Mouse (Mus musculus) left cerebral cortex, adult 9 months (tissue): ENCODE results near the gene Pex6.

Source experiments
- DNase-seq, 2 experiments: peaks; one replicate each; pipeline ENCODE4 v3.0.0; 2022; ENCODE audit warnings: low spot score in 2 of 2

Gene Pex6

GRCm38 (mm10) chr17:46710959-46711597 lies at the start of gene Pex6:
TSS of gene Pex6 (plus strand) at chr17:46711463.
- peak; percentile 67 to 92 for DNase-seq

GRCm38 (mm10) chr17:46661981-46662380 lies 49.3 kb upstream of the Pex6 start:
- no peak for DNase-seq

- DNase-seq: no peak
These were observed 48.5 kb upstream of the Pex6 start for GRCm38 (mm10) chr17:46662730-46663129.

- DNase-seq: no peak
These were observed 43.6 kb upstream of the Pex6 start for GRCm38 (mm10) chr17:46667712-46668111.

- DNase-seq: no peak
These were observed 41.4 kb upstream of the Pex6 start for GRCm38 (mm10) chr17:46669911-46670310.

- DNase-seq: peak; percentile 69 to 89
These were observed 37.3 kb upstream of the Pex6 start, which contains the start of gene Rrp36 for GRCm38 (mm10) chr17:46673850-46674529. TSS of gene Rrp36 (minus strand) at chr17:46674352.

GRCm38 (mm10) chr17:46674530-46675283 lies 36.6 kb upstream of the Pex6 start:
- DNase-seq: no peak

GRCm38 (mm10) chr17:46678416-46678815 lies 32.8 kb upstream of the Pex6 start, which contains the start of gene Mea1:
TSS of gene Mea1 (plus strand) at chr17:46678793.
- no peak for DNase-seq

- DNase-seq: no peak
These were observed 32.4 kb upstream of the Pex6 start for GRCm38 (mm10) chr17:46678911-46679310.

- DNase-seq: no peak
These were observed 31.2 kb upstream of the Pex6 start for GRCm38 (mm10) chr17:46679843-46680759.

GRCm38 (mm10) chr17:46680760-46681373 lies 30.4 kb upstream of the Pex6 start, which contains the start of gene Klhdc3:
TSS of gene Klhdc3 (minus strand) at chr17:46680914.
- DNase-seq: peak; percentile 95 to 96

- no peak for DNase-seq
These were observed 29.7 kb upstream of the Pex6 start for GRCm38 (mm10) chr17:46681466-46682118.

- no peak for DNase-seq
These were observed 28.4 kb upstream of the Pex6 start for GRCm38 (mm10) chr17:46682654-46683389.

- no peak for DNase-seq
These were observed 25.4 kb upstream of the Pex6 start for GRCm38 (mm10) chr17:46685913-46686312.

GRCm38 (mm10) chr17:46690665-46691064 lies 20.6 kb upstream of the Pex6 start:
- no peak for DNase-seq

- no peak for DNase-seq
These were observed 19.9 kb upstream of the Pex6 start for GRCm38 (mm10) chr17:46691390-46691789.

- DNase-seq: no peak
These were observed 16.7 kb upstream of the Pex6 start for GRCm38 (mm10) chr17:46694517-46695063.

- DNase-seq: no peak
These were observed 12.7 kb upstream of the Pex6 start for GRCm38 (mm10) chr17:46698515-46698914.

- no peak for DNase-seq
These were observed 12.0 kb upstream of the Pex6 start for GRCm38 (mm10) chr17:46699245-46699644.
